Mouse (Mus musculus) myocyte (in vitro differentiated cells): ENCODE results near the gene Il25.

Experiments
- CEBPB ChIP-seq: IDR thresholded peaks from 2 replicates; pipeline ENCODE4 v1.6.1; 2011; ENCODE audit warnings: mild to moderate bottlenecking, moderate library complexity; ENCODE audit not compliant: poor library complexity, insufficient read depth, severe bottlenecking
- E2F4 ChIP-seq: IDR thresholded peaks from one replicate; pipeline ENCODE4 v1.6.1; 2011; ENCODE audit warnings: mild to moderate bottlenecking, control low read depth, moderate library complexity; ENCODE audit not compliant: insufficient read depth
- MAX ChIP-seq: IDR thresholded peaks from one replicate; pipeline ENCODE4 v1.6.1; 2011; ENCODE audit warnings: low read depth, mild to moderate bottlenecking, control low read depth
- MYOD1 ChIP-seq, 3 experiments: IDR thresholded peaks; one replicate each; pipeline ENCODE4 v1.6.1; 2011; ENCODE audit warnings: control low read depth in 2 of 3, low read depth in 2 of 3, mild to moderate bottlenecking in 2 of 3, moderate library complexity in 1 of 3; ENCODE audit not compliant: insufficient read length in 2 of 3, control insufficient read depth in 1 of 3
- MYOG ChIP-seq, 3 experiments: IDR thresholded peaks; one replicate each; pipeline ENCODE4 v1.6.1; 2011; ENCODE audit warnings: control low read depth in 2 of 3, low read depth in 2 of 3, mild to moderate bottlenecking in 2 of 3; ENCODE audit not compliant: insufficient read length in 2 of 3, control insufficient read depth in 1 of 3, insufficient read depth in 1 of 3
- POLR2A ChIP-seq: IDR thresholded peaks from one replicate; pipeline ENCODE4 v1.6.1; 2011; ENCODE audit warnings: low read depth, mild to moderate bottlenecking, control low read depth, moderate library complexity; ENCODE audit not compliant: insufficient read length
- REST ChIP-seq: IDR thresholded peaks from one replicate; pipeline ENCODE4 v1.6.1; 2011; ENCODE audit warnings: mild to moderate bottlenecking, control low read depth, moderate library complexity; ENCODE audit not compliant: insufficient read depth, insufficient read length
- TCF3 ChIP-seq: IDR thresholded peaks from one replicate; pipeline ENCODE4 v1.6.1; 2011; ENCODE audit warnings: low read depth, control low read depth; ENCODE audit not compliant: insufficient read length
- USF1 ChIP-seq: IDR thresholded peaks from one replicate; pipeline ENCODE4 v1.6.1; 2011; ENCODE audit warnings: low read depth, mild to moderate bottlenecking, control low read depth, moderate library complexity

GRCm38 (mm10) chr14:54940176-54940530 is 7.7 kb downstream of the Il25 start:
- no peak for TF ChIP-seq POLR2A
- TF ChIP-seq MYOG (IDR thresholded peaks at IDR 0.05; ENCODE audit: control insufficient read depth in 1 of 3, insufficient read depth in 1 of 3, insufficient read length in 2 of 3, low read depth in 2 of 3): no peak
- no peak for TF ChIP-seq USF1
- no peak for TF ChIP-seq E2F4
- TF ChIP-seq CEBPB: no peak
- TF ChIP-seq MYOD1 (IDR thresholded peaks at IDR 0.05; ENCODE audit: control insufficient read depth in 1 of 3, insufficient read length in 2 of 3, low read depth in 2 of 3): no peak
- TF ChIP-seq REST: no peak
- no peak for TF ChIP-seq MAX
- no peak for TF ChIP-seq TCF3
